Mouse (Mus musculus) MEL (cell line): ENCODE measurements around the gene BC024978. TPM values are rescaled to one million over a fixed set of nuclear protein-coding genes. Genes with fewer than 3 reads are reported as not detected.
A peak's percentile ranks its signal among the peaks of the same experiment; 100 is the strongest.

ENCODE experiments used
- DNase-seq: peaks from one replicate; pipeline ENCODE4 v3.0.0; 2011; ENCODE audit warnings: low read depth, low spot score
- H3K27ac ChIP-seq: 2 replicates; pipeline ENCODE4 v1.5.1; 2012; ENCODE audit warnings: low read depth, mild to moderate bottlenecking, control low read depth, low read length, moderate library complexity; ENCODE audit not compliant: control insufficient read depth
- H3K27me3 ChIP-seq, 2 experiments: fragments of 150-350 bp in 1 of 2; sonication (generic) in 1 of 2; 2 replicates each; pipeline ENCODE4 v1.6.1; 2012; ENCODE audit warnings: low read length in 2 of 2, mild to moderate bottlenecking in 2 of 2, improper control_type of control experiment in 1 of 2, moderate library complexity in 1 of 2; ENCODE audit not compliant: insufficient read depth in 2 of 2, control insufficient read depth in 1 of 2
- H3K36me3 ChIP-seq, 2 experiments: 2 replicates each; pipeline ENCODE4 v1.6.1; 2012 to 2014; ENCODE audit warnings: low read length in 2 of 2, improper control_type of control experiment in 1 of 2, inconsistent platforms in 1 of 2, mild to moderate bottlenecking in 1 of 2; ENCODE audit not compliant: insufficient read depth in 2 of 2, control insufficient read depth in 1 of 2
- H3K4me1 ChIP-seq, 2 experiments: fragments of 150-350 bp in 1 of 2; sonication (generic) in 1 of 2; 2 replicates each; pipeline ENCODE4 v1.6.1; 2012; ENCODE audit warnings: low read length in 2 of 2, improper control_type of control experiment in 1 of 2, mild to moderate bottlenecking in 1 of 2; ENCODE audit not compliant: insufficient read depth in 2 of 2, control insufficient read depth in 1 of 2
- H3K4me3 ChIP-seq, 2 experiments: fragments of 150-350 bp in 1 of 2; sonication (generic) in 1 of 2; 2 replicates each; pipeline ENCODE4 v1.5.1; 2012; ENCODE audit warnings: low read depth in 2 of 2, low read length in 2 of 2, mild to moderate bottlenecking in 2 of 2, moderate library complexity in 2 of 2, control low read depth in 1 of 2, improper control_type of control experiment in 1 of 2; ENCODE audit not compliant: control insufficient read depth in 1 of 2, insufficient read depth in 1 of 2
- H3K79me2 ChIP-seq: 2 replicates; pipeline ENCODE4 v1.6.1; 2012; ENCODE audit warnings: mild to moderate bottlenecking, low read length, moderate library complexity; ENCODE audit not compliant: control insufficient read depth, poor library complexity, insufficient read depth
- H3K9ac ChIP-seq: 2 replicates; pipeline ENCODE4 v1.6.1; 2012; ENCODE audit warnings: low read depth, mild to moderate bottlenecking, control low read depth, low read length, moderate library complexity; ENCODE audit not compliant: control insufficient read depth, poor library complexity, severe bottlenecking
- H3K9me3 ChIP-seq: fragments of 150-350 bp; sonication (generic); replicated peaks from 2 replicates; pipeline ENCODE4 v1.6.1; 2012; ENCODE audit warnings: mild to moderate bottlenecking, low read length, improper control_type of control experiment, moderate library complexity; ENCODE audit not compliant: insufficient read depth
- CHD1 ChIP-seq: IDR thresholded peaks from 2 replicates; pipeline ENCODE4 v1.6.1; 2012; ENCODE audit warnings: low read depth, mild to moderate bottlenecking, inconsistent platforms, low read length, improper control_type of control experiment
- CHD2 ChIP-seq: IDR thresholded peaks from 2 replicates; pipeline ENCODE4 v1.6.1; 2011; ENCODE audit warnings: low read length, improper control_type of control experiment
- EP300 ChIP-seq, 2 experiments: IDR thresholded peaks; 2 replicates each; pipeline ENCODE4 v1.6.1; 2011; ENCODE audit warnings: improper control_type of control experiment in 2 of 2, low read length in 2 of 2, low read depth in 1 of 2, mild to moderate bottlenecking in 1 of 2
- JUND ChIP-seq: IDR thresholded peaks from 2 replicates; pipeline ENCODE4 v1.6.1; 2011; ENCODE audit warnings: low read depth, mild to moderate bottlenecking, improper control_type of control experiment, low read length
- KAT2A ChIP-seq: conservative IDR thresholded peaks from 2 replicates; pipeline ENCODE4 v1.6.1; 2012; ENCODE audit warnings: low read depth, low read length, improper control_type of control experiment, inconsistent platforms
- MAFK ChIP-seq: IDR thresholded peaks from 2 replicates; pipeline ENCODE4 v1.6.1; 2011; ENCODE audit warnings: low read depth, mild to moderate bottlenecking, low read length, improper control_type of control experiment, borderline replicate concordance
- NELFE ChIP-seq: IDR thresholded peaks from 2 replicates; pipeline ENCODE4 v1.6.1; 2011; ENCODE audit warnings: low read depth, low read length, improper control_type of control experiment
- POLR2A ChIP-seq, 2 experiments: IDR thresholded peaks; 2 replicates each; pipeline ENCODE4 v1.6.1; 2011 to 2012; ENCODE audit warnings: low read length in 2 of 2, mild to moderate bottlenecking in 2 of 2, control low read depth in 1 of 2, improper control_type of control experiment in 1 of 2, low read depth in 1 of 2, moderate library complexity in 1 of 2; ENCODE audit not compliant: control insufficient read depth in 1 of 2, insufficient read depth in 1 of 2, poor library complexity in 1 of 2
- SIN3A ChIP-seq: IDR thresholded peaks from 2 replicates; pipeline ENCODE4 v1.6.1; 2012; ENCODE audit warnings: low read length, improper control_type of control experiment, inconsistent platforms
- UBTF ChIP-seq: IDR thresholded peaks from 2 replicates; pipeline ENCODE4 v1.6.1; 2012; ENCODE audit warnings: low read depth, mild to moderate bottlenecking, inconsistent platforms, low read length, improper control_type of control experiment, moderate library complexity, borderline replicate concordance; ENCODE audit not compliant: insufficient read depth
- USF2 ChIP-seq, 2 experiments: IDR thresholded peaks; 2 replicates each; pipeline ENCODE4 v1.6.1; 2011 to 2012; ENCODE audit warnings: improper control_type of control experiment in 2 of 2, low read length in 2 of 2, borderline replicate concordance in 1 of 2, inconsistent platforms in 1 of 2, low read depth in 1 of 2, mild to moderate bottlenecking in 1 of 2; ENCODE audit not compliant: insufficient read depth in 1 of 2
- ZKSCAN1 ChIP-seq: IDR thresholded peaks from 2 replicates; pipeline ENCODE4 v1.6.1; 2012; ENCODE audit warnings: low read depth, mild to moderate bottlenecking, inconsistent platforms, low read length, improper control_type of control experiment, moderate library complexity
- polyA plus RNA-seq, 2 experiments: library from polyadenylated mRNA; stranded (reverse) in 1 of 2; unstranded in 1 of 2; fragments of >175 nt in 1 of 2; fragments of >200 nt in 1 of 2; gene quantifications; 2 replicates each; pipeline versions ENCODE4 v1.2.1 to v1.2.4; 2012; ENCODE audit warnings: low replicate concordance in 2 of 2, low read depth in 1 of 2; ENCODE audit not compliant: insufficient read length in 2 of 2, insufficient read depth in 1 of 2, missing spikeins in 1 of 2
- total RNA-seq: library from RNA; depleted of rRNA; stranded (reverse); fragments of 300-350 nt; gene quantifications from 2 replicates; pipeline ENCODE4 v1.2.3, GENCODE M21; 2012

BC024978 gene
- total and polyA plus RNA-seq, 3 experiments = 2.1 to 7.1 TPM; not detected in 1

- Histone ChIP-seq H3K9me3 (no peaks in the 10 kb centered on the region), H3K79me2 (peaks cover 7% of the 10 kb centered on the region), H3K4me1 (no peaks in the 10 kb centered on the region), H3K27ac (no peak overlapping the region), H3K36me3 (peaks cover 0 to 2% of the 10 kb centered on the region in 2 experiments; a peak in 1 of 4 replicates), H3K4me3 (no peak overlapping the region), H3K27me3 (no peaks in the 10 kb centered on the region), H3K9ac (no peak overlapping the region)
- DNase-seq = no peak
- TF ChIP-seq POLR2A (IDR thresholded peaks at IDR 0.05; ENCODE audit: control insufficient read depth in 1 of 2, insufficient read depth in 1 of 2, low read depth in 1 of 2, low read length in 2 of 2, poor library complexity in 1 of 2) (0 out of 4 replicates have a peak, but pooled peaks of 1 of the 2 experiments have one; percentile 13), MAFK (no peak)
Measured at GRCm38 (mm10) chr7:27160921-27161320, 34.7 kb upstream of the BC024978 start.

GRCm38 (mm10) chr7:27161744-27162143, 33.8 kb upstream of the BC024978 start:
- Histone ChIP-seq H3K4me1 (no peaks in the 10 kb centered on the region), H3K9me3 (no peaks in the 10 kb centered on the region), H3K36me3 (peaks cover 0 to 2% of the 10 kb centered on the region in 2 experiments; a peak in 1 of 4 replicates), H3K27ac (no peak overlapping the region), H3K79me2 (peaks cover 11% of the 10 kb centered on the region), H3K4me3 (no peak overlapping the region), H3K9ac (no peak overlapping the region), H3K27me3 (no peaks in the 10 kb centered on the region)
- TF ChIP-seq ZKSCAN1 = no peak
- TF ChIP-seq KAT2A = no peak
- no peak for TF ChIP-seq USF2 (IDR thresholded peaks at IDR 0.05; ENCODE audit: borderline replicate concordance in 1 of 2, insufficient read depth in 1 of 2, low read depth in 1 of 2, low read length in 2 of 2)
- no peak for DNase-seq

- Histone ChIP-seq H3K79me2 (peaks cover 11% of the 10 kb centered on the region), H3K36me3 (peaks cover 0 to 3% of the 10 kb centered on the region in 2 experiments; a peak in 1 of 4 replicates), H3K27ac (no peak overlapping the region), H3K9ac (no peak overlapping the region), H3K27me3 (no peaks in the 10 kb centered on the region), H3K9me3 (no peaks in the 10 kb centered on the region), H3K4me3 (no peak overlapping the region), H3K4me1 (peaks cover 5% of the 10 kb centered on the region in 2 experiments; a peak in 3 of 4 replicates)
- DNase-seq = no peak
- TF ChIP-seq CHD1 (no peak), JUND (no peak), CHD2 (no peak), NELFE (no peak), UBTF (no peak), EP300 (IDR thresholded peaks at IDR 0.05; ENCODE audit: low read depth in 1 of 2, low read length in 2 of 2) (no peak), SIN3A (no peak)
Measured at GRCm38 (mm10) chr7:27162780-27163449, 32.7 kb upstream of the BC024978 start.
